Mouse (Mus musculus) adrenal gland, adult 2 months (tissue): ENCODE measurements around the gene Abhd14a. TPM values are rescaled to one million over a fixed set of nuclear protein-coding genes. Genes with fewer than 3 reads are reported as not detected.

Source experiments
- DNase-seq: peaks from one replicate; pipeline ENCODE4 v3.0.0; 2021
- polyA plus RNA-seq: library from polyadenylated mRNA; depleted of rRNA; stranded (reverse); fragments of >200 nt; gene quantifications from 2 replicates; pipeline ENCODE4 v1.2.3, GENCODE M21; 2012
- total RNA-seq, 2 experiments: library from RNA; stranded (reverse); gene quantifications; 2 replicates each; pipeline ENCODE4 v1.2.3; 2021

The Abhd14a gene
- total and polyA plus RNA-seq, 3 experiments = 18.8 to 33.9 (median 25.9) TPM

- DNase-seq = peak; percentile 4
These were observed 21.8 kb upstream of the Abhd14a start for GRCm38 (mm10) chr9:106469317-106469716.

DNA sequence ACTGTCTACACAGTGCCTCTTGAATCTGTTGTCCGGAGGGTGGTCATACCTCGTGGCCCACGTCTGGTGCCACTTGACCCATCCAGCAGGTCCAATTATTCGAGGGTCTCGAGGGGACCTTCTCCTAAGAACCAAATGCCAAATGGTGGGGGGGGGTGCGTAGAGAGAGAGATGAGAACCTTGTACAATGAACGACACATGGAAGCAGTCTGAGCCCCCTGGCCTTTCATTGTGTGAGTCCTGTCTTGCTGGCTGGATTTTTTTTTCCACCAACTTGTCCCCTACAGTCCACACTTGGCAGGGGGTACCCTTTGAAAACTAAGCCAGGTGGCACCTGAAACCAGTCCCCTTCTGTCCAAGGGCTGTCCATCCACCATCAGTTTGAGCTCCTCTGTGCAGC is 20.3 kb upstream of the Abhd14a start:
- DNase-seq = no peak

DNA sequence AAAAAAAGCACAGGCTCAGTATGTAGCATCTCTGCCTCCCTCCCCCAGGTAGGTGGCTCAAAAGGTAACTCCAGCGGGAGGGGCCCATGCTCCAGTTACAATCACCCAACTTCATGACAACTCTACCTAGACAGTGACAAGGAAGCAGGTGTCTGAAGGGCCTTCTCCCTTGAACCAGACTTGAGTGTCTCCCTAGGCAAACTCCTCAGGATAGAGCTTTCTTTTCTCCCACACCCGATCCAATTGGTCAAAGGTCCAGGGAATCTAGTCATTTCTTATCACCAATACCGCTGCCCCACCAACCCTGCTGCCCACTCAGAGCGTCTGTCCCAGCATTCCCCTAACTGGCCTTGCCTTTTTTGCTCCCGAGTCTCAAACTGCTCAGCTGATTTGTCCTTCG is 19.2 kb upstream of the Abhd14a start:
- DNase-seq = no peak

DNA sequence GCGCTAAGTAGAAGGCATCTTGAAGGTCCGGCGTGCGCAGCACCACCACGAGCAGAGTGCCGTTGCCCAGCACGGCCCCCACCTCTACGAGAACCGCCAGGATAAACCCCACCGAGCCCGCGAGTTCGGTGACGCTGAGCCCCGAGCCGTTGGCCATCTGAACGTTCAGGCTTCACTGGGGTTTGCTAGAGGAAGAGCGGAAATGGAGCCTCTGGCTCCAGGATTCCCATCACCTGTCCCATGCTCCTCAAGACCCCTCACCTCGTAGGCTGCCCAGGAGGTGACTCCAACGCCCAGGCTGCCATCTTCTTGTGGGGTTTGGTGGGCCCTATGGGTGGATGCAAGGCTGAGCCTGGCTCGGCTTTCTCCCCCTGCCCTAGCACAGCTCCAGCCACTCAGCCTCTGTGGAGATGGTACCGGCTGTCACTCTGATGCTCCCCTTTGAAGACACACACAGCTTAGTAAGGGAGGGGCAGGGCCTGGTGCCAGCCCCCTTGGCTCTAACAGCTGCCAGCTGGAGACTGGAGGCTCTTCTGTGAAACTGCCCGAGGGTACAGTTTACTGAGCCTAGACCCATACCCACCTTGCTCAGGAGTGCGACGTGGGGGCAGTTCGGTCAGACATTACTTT is 18.2 kb upstream of the Abhd14a start, which contains the start of gene Gpr62:
TSS of gene Gpr62 (minus strand) at position 368 of the 630 bp plus-strand sequence.
- no peak for DNase-seq

- peak; percentile 69 for DNase-seq
These were observed 17.5 kb upstream of the Abhd14a start for GRCm38 (mm10) chr9:106464751-106465541.

DNA sequence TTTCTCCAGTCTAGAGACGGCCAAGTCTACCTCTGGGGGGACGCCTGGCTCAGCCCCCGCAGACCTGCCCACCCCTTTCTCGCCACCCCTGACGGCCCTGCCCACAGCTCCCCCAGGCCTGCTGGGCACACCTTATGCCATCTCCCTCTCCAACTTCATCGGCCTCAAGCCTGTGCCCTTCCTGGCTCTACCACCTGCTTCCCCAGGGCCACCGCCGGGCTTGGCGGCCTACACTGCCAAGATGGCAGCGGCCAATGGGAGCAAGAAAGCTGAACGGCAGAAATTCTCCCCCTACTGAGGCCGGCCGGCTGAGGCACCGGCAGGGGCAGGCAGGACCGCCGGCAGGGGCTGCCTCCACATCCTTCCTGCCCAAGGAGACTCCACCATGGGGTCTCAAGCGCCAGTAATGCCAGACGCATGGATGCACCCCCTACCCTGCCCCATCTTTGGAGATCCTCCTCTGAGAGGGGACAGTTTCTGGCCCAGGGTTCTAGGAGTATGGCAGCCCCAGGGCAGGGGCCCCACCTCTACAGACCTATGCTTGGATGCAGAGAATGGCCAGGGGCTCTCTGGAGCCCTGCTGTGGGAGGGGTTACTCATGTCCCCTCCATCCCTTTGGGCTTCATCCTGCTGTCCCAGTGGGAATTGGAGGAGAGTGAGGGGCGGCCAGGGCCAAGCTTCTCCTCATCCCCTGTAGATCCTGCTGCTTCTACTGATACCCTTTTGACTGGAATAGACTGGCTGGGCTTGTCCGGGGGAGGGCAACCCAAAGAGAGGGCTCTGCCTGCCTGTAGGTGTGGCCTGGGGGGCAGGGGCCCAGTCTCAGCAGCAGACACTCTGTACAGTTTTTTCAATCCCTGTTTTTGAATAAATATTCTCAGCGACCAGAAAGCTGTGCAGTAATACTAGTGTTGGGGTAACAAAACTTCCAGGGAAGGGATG is 15.9 kb upstream of the Abhd14a start:
- DNase-seq = no peak

DNA sequence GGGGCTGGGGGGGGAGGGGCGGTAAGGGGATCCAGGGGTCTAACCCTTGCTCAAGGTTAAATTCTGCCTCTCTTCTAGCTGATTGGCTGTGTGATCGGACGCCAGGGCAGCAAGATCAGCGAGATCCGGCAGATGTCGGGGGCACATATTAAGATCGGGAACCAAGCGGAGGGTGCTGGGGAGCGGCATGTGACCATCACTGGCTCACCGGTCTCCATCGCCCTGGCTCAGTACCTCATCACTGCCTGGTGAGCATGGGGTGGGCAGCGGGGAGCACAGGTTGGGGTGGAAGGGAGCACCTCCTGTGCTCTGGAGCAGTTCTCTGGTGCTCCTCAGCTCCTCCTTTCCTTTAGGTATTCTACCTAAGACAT is 14.9 kb upstream of the Abhd14a start:
- DNase-seq = no peak

DNA sequence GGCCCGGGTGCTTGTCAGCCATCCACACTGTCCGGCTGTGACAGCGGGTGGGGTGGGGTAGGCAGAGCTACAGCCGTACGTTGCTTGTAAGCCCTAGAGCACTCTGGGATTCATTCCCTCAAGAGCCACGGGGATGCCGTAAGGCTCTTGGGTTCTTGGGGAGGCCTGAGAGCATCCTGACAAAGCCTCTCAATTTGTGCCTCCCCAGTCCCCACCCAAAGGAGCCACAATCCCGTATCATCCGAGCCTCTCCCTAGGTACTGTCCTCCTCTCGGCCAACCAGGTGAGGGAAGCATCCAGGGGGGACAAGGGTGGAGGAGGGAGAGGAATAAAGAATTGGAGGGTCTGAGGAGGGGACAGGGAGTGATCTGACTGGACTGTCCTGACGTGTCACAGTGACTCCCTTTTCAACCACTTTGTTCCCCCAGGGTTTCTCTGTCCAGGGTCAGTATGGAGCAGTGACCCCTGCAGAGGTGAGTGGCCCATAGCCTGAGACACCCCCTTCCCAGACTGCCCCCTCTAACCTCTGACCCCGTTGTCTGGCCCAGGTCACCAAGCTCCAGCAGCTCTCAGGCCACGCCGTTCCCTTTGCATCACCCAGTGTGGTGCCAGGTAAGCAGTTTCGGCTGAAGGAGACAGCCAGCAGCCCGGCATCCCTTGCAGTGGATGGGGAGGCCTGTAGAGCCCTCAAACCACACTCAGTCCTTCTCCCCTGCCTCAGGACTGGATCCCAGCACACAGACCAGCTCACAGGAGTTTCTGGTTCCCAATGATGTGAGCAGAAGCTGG is 14.4 kb upstream of the Abhd14a start:
- no peak for DNase-seq

- DNase-seq = no peak
These were observed 13.5 kb upstream of the Abhd14a start for GRCm38 (mm10) chr9:106461026-106461415.

DNA sequence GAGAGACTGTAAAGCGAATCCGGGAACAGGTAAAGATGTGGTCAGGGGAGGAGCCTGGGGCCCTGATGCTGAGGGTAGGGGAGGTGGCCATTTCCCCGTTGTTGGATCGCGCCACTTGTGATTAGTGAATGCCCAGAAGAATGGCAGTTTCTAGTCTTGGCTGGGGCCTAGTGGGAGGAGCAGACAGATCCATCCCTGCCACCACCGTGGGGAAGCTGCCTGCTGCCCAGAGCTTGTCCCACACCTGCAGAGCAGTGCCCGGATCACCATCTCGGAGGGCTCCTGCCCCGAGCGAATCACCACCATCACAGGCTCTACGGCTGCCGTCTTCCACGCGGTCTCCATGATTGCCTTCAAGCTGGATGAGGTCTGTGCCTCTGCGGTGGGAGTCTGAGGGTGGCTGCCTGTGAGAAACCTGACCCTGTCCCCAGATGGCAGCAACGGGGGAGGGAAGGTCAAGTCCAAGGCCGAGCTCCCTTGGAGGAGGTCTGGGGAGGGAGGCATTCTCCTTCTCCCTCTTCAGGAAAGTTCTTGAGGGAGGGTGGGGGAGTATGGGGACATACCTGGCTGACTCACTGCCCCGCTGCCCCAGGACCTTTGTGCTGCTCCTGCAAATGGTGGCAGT is 13.0 kb upstream of the Abhd14a start:
- no peak for DNase-seq

- DNase-seq = no peak
These were observed 12.5 kb upstream of the Abhd14a start for GRCm38 (mm10) chr9:106459946-106460345.

- no peak for DNase-seq
These were observed 10.4 kb upstream of the Abhd14a start for GRCm38 (mm10) chr9:106457920-106458319.

DNA sequence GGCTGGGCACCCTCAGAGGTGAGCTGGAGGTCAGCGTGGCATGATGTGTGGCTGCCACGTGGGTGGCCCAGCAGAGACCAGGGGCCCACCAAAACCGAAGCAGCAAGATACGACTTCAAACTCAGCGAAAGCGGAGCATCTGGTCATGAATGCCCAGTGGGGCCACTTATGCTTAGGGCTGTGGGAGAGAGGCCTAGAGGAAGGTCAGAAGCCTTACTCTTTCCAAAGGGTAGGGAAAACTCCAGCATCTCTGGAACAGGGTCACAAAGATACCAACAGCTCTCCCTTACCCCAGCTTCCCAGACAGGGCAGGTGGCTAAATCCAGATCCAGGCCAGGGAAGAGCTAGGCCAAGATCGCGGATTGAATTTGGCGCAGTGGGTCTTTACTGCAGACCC is 9.7 kb upstream of the Abhd14a start:
- no peak for DNase-seq

GRCm38 (mm10) chr9:106456325-106457162 is 9.1 kb upstream of the Abhd14a start:
- DNase-seq = no peak

DNA sequence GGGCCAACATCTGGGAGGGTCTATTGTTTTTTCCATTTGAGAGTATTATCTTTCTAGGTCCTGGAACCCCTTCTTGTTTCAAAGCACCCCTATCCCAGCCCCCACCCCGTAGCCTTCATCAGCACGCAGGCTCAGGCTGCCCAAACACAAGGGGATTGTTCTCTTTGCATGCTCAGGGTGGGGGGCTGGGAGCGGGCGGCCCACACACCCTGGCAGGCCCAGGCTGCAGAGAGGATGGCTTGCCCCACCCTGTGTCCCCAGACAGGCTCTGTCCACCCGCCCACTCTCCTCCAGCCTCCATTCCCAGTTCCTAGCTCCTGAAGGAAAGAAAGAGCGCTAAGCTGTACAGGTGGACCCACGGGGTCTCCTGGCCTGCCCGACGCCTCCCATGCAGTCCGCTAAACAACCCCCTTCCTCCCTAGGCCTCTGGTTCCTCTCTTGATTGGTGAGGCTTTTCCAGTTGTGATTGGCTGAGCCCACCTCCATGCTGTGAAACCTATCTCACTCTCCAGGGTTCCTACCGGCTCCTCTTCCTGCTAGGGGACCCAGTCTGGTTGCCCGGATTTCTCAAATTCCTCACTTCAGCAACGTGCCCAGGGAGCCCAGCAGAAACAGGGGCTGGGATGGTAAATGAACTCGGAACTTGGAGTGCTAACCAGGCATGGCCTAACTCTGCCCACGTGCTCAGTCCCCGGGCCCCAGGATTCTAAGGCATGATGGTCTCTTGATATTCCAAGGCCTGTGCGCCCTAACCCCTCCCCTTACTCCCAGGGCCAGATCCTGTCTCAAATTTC is 7.6 kb upstream of the Abhd14a start:
- DNase-seq = no peak

DNA sequence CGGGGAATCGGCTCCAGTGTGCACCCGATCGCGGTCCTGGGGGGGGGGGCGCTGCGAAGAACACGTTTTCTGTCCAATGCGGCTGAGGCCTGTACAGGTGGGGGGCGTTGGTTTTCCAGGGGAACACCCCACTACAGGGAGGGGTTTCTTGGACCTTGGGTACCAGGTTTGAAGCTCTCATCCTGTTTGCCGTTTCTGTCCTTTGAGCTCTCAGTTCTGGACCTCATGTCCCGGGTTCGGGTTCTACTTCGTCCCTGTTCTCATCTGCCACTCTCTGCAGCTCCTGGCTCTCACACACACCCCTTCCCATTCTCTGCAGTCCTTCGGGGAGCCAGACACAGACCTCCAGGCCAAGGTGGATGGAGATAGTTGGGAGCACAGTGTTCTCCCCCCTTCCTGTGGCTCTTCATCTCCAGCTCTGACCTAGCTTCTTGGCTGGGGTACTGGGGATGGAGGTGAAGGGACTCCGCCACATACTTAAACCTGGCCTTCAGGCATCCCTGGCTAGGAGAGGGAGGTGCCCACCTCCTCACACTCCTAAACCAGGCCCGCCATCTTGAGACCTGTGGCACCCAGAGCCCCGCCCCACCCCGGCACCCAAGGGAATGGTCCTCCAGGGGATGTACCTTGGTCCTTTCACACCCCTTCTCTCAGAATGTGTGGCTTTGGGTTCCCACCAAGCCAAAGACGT is 6.7 kb upstream of the Abhd14a start:
- no peak for DNase-seq

DNA sequence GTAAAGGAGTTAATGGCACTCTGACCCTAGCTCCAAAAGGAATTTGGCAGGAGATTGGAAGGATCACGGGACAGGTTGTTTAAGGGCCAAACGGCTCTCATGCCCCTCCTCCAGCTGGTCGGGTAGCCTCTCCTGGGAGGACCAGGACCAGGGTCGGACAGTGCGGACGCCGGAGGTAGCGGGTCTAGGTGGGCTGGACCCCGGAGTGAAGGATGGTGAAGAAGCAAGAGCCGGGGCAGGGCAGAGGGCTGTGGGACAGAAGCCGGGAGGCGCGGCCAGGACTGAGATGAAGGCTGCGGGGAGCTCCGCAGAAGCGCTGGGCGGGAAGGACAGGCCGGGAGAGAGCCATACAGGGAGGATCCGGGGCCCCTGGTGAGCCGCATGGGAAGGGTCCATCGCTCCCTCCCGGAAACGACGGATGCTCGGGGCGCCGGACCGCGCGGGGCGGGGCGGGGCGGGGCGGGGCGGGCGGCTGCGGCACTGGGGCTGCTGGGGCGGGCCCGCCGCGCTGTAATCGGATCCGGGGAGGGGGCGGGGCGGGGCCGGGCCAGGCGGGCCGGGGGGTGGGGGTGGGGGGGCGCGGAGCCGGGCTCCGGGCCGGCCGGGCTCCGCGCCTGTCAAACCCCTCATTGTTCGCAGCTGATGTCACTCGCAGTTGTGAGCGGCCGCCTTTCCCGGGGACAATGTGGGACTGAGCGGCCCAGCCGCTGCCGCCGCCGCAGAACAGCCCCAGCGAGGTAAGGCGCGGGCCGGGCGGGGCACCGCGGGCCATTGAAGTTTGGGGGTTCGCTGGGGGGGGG is 6.0 kb upstream of the Abhd14a start, which contains the start of gene Pcbp4:
TSS of gene Pcbp4 (plus strand) at position 21 of the 800 bp plus-strand sequence.
- peak; percentile 69 for DNase-seq

- DNase-seq = no peak
These were observed 5.3 kb upstream of the Abhd14a start for GRCm38 (mm10) chr9:106452821-106453220.
